ENCODE assay signal across 8 mouse cellular contexts in genomic region chr16:38091041-38091440, GRCm38 (mm10). TPM values are rescaled to one million over a fixed set of nuclear protein-coding genes. Genes with fewer than 3 reads are reported as not detected.
DNase-seq lines count a peak whose midpoint lies in the region; ATAC-seq and TF ChIP-seq lines count a peak whose summit lies in the region.

No protein-coding gene starts in this region.

- peak overlapping the region; percentile 98 for H3K9ac ChIP-seq in kidney, embryonic 15.5 days
- H3K9ac ChIP-seq in hindbrain, postnatal 0 days (replicated peaks; ENCODE audit: low read length), result peak overlapping the region; percentile 93
- peak overlapping the region; percentile 100 for H3K9ac ChIP-seq in midbrain, postnatal 0 days (replicated peaks; ENCODE audit: low read length, poor library complexity, severe bottlenecking)

- H3K27me3 ChIP-seq in kidney, embryonic 15.5 days, result no peaks in the 10 kb centered on the region
- H3K27me3 ChIP-seq in hindbrain, postnatal 0 days (ENCODE audit: insufficient read depth, low read length), result no peaks in the 10 kb centered on the region
- H3K27me3 ChIP-seq in midbrain, postnatal 0 days (ENCODE audit: insufficient read depth, low read length), result no peaks in the 10 kb centered on the region

- WGBS in kidney, embryonic 15.5 days, result under 1% methylated on average over 5 of the region's 5 CpGs
- WGBS in hindbrain, postnatal 0 days, result 0% methylated on average over 5 of the region's 5 CpGs
- under 1% methylated on average over 5 of the region's 5 CpGs for WGBS in midbrain, postnatal 0 days

- H3K4me2 ChIP-seq in kidney, embryonic 15.5 days, result peak overlapping the region; percentile 70
- peak overlapping the region; percentile 67 for H3K4me2 ChIP-seq in hindbrain, postnatal 0 days (ENCODE audit: low read depth, low read length)
- peak overlapping the region; percentile 79 for H3K4me2 ChIP-seq in midbrain, postnatal 0 days (ENCODE audit: low read depth, low read length, poor library complexity, severe bottlenecking)

- 0 out of 2 replicates have a peak, but pooled peaks cover 4% of the 10 kb centered on the region for H3K36me3 ChIP-seq in kidney, embryonic 15.5 days
- no peaks in the 10 kb centered on the region for H3K36me3 ChIP-seq in hindbrain, postnatal 0 days (ENCODE audit: insufficient read depth, low read length)
- H3K36me3 ChIP-seq in midbrain, postnatal 0 days (ENCODE audit: insufficient read depth, low read length), result no peaks in the 10 kb centered on the region

- TF ChIP-seq CTCF in hindbrain, postnatal 0 days (IDR thresholded peaks at IDR 0.05; ENCODE audit: low read depth), result no peak
- TF ChIP-seq CTCF in midbrain, postnatal 0 days (IDR thresholded peaks at IDR 0.05), result no peak

- H3K9me3 ChIP-seq in kidney, embryonic 15.5 days (replicated peaks), result no peaks in the 10 kb centered on the region
- H3K9me3 ChIP-seq in hindbrain, postnatal 0 days (ENCODE audit: low read length), result no peaks in the 10 kb centered on the region
- H3K9me3 ChIP-seq in midbrain, postnatal 0 days (ENCODE audit: low read length), result no peaks in the 10 kb centered on the region

- peak overlapping the region; percentile 66; the same call in 1 of the 2 replicates for H3K27ac ChIP-seq in kidney, embryonic 15.5 days
- H3K27ac ChIP-seq in hindbrain, postnatal 0 days, result 0 out of 2 replicates have a peak overlapping the region, but pooled peaks have one; percentile 100
- H3K27ac ChIP-seq in midbrain, postnatal 0 days (ENCODE audit: low read depth, low read length), result no peak overlapping the region

- no peak for DNase-seq in kidney, postnatal 4 days
- DNase-seq in c-Kit-positive CD71-positive TER-119-negative erythroid progenitor cells, embryonic 14.5 days (ENCODE audit: low read depth), result peak; percentile 34
- no peak for DNase-seq in hindbrain, postnatal 0 days (ENCODE audit: low spot score)
- DNase-seq in midbrain, postnatal 0 days (ENCODE audit: low spot score), result no peak
- no peak for DNase-seq in adrenal gland, adult 18-20 months (ENCODE audit: low spot score in 2 of 2)
- no peak for DNase-seq in gastrocnemius, postnatal 25 days
- DNase-seq in right cerebral cortex, postnatal 10 days (ENCODE audit: low spot score in 2 of 2), result no peak

- no peak for ATAC-seq in kidney, embryonic 15.5 days (replicated peaks; ENCODE audit: low FRiP score)
- no peak for ATAC-seq in hindbrain, postnatal 0 days
- no peak for ATAC-seq in midbrain, postnatal 0 days (ENCODE audit: low FRiP score)

- peak overlapping the region; percentile 98 for H3K4me3 ChIP-seq in kidney, embryonic 15.5 days (replicated peaks)
- H3K4me3 ChIP-seq in hindbrain, postnatal 0 days (ENCODE audit: low read length), result peak overlapping the region; percentile 95
- H3K4me3 ChIP-seq in midbrain, postnatal 0 days (ENCODE audit: low read depth, low read length), result peak overlapping the region; percentile 92

- H3K4me1 ChIP-seq in kidney, embryonic 15.5 days, result peaks cover 42% of the 10 kb centered on the region
- H3K4me1 ChIP-seq in hindbrain, postnatal 0 days (ENCODE audit: insufficient read depth, low read length), result peaks cover 18% of the 10 kb centered on the region
- peaks cover 13% of the 10 kb centered on the region; the same call in 1 of the 2 replicates for H3K4me1 ChIP-seq in midbrain, postnatal 0 days (ENCODE audit: insufficient read depth, low read length)

RNA-seq across cellular contexts. Expression of gene Gsk3b, which starts 2.2 kb away (rescaled TPM):
- polyA plus RNA-seq in kidney, embryonic 15.5 days (2015; fragmentation: Nextera tagmentation; extraction: Ambion mirVana), result 58.4 and 60.0 TPM in 2 replicates
- 112 and 129 TPM in 2 replicates for total RNA-seq in hindbrain, postnatal 0 days (2014; rRNA removed)
- 142 and 149 TPM in 2 replicates for polyA plus RNA-seq in hindbrain, postnatal 0 days (2015; fragmentation: Nextera tagmentation; extraction: Ambion mirVana)
- 116 and 148 TPM in 2 replicates for total RNA-seq in midbrain, postnatal 0 days (2014; rRNA removed)
- polyA plus RNA-seq in midbrain, postnatal 0 days (2015; fragmentation: Nextera tagmentation; extraction: Ambion mirVana), result 135 and 150 TPM in 2 replicates
- 10 to 100 TPM; 57.1 to 70.4 TPM for total RNA-seq in adrenal gland, adult 18-20 months (2021)
- total RNA-seq in gastrocnemius, postnatal 25 days (2021), result 10 to 100 TPM; 49.5 to 51.7 TPM
